Mouse (Mus musculus): ENCODE measurements around the gene Ogdh. TPM values are rescaled to one million over a fixed set of nuclear protein-coding genes. Genes with fewer than 3 reads are reported as not detected.
A peak's percentile ranks its signal among the peaks of the same experiment; 100 is the strongest.
"Not testable (repeated sequence)": the region's sequence is repeated elsewhere in the genome, so short reads cannot be mapped to it uniquely, and the experiment has no call there.

Gene Ogdh
- total and polyA plus RNA-seq, 3 experiments, result 49.5 to 108 (median 65.5) TPM

DNA sequence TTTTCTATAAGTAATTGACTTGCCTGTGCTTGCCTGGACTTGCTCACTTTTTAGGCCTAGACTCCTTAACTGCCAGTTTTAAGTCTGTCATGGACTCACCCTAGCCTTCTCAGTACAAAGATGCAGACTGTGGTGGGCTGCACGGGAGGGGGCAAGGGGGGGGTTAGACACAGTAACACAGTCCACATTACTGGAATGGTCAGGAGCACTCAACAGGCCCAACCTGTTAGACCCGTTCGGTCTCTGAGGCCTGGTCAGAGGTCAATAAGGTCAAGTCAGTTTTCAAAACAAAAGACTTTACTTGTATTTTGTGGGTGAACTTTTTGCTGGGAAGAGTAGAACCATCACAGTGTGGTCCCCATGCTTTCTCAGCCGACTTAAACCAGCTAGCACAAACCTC is 75.7 kb downstream of the Ogdh start:
- no peaks in the 10 kb centered on the region for H3K36me3 ChIP-seq (replicated peaks)
- no peak for ATAC-seq (ENCODE audit: extremely low read depth, insufficient number of reproducible peaks, low FRiP score, poor library complexity, severe bottlenecking)
- DNase-seq (ENCODE audit: low spot score), result no peak

DNA sequence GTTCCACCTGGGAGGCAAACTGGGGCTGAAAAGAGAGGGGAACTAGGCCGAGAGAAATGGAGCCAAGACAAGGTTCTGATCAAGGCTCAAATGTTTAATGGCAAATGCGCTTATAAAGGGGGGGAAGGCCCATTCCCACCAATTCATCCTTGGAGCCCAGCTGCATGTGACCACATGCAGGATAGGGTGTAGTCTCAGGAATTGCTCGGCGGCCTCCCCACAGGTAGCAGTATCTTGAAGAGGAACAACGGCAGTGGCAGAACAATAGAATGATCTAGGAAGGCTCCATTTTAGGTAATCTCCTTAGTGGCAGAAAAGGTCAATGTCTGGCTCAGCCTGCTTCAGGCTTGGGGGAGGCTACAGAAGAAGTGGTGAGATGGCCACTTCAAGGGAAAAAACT is 76.6 kb downstream of the Ogdh start:
- H3K4me1 ChIP-seq (ENCODE audit: insufficient read depth, low read depth, low read length), result peaks cover 13% of the 10 kb centered on the region
- not testable (repeated sequence) for H3K36me3 ChIP-seq (replicated peaks); H3K9me3 ChIP-seq (replicated peaks); DNase-seq (ENCODE audit: low spot score); H3K4me3 ChIP-seq (ENCODE audit: low read depth, low read length); H3K27me3 ChIP-seq (ENCODE audit: insufficient read depth, low read length); ATAC-seq (ENCODE audit: extremely low read depth, insufficient number of reproducible peaks, low FRiP score, poor library complexity, severe bottlenecking)

More for the DNA sequence above, 75.7 kb downstream of the Ogdh start:
- TF ChIP-seq POLR2AphosphoS5 (IDR thresholded peaks at IDR 0.05; ENCODE audit: insufficient replicate concordance, low read depth, low read length), result no peak
- TF ChIP-seq GATA1 (IDR thresholded peaks at IDR 0.05; ENCODE audit: borderline replicate concordance, low read length), result no peak
- TF ChIP-seq CTCF (IDR thresholded peaks at IDR 0.05; ENCODE audit: low read depth, low read length), result no peak
- no peak for TF ChIP-seq TAL1 (conservative IDR thresholded peaks at IDR 0.05; ENCODE audit: low read depth, low read length)
- TF ChIP-seq GATA2 (IDR thresholded peaks at IDR 0.05; ENCODE audit: borderline replicate concordance, low read depth, low read length), result no peak
- Histone ChIP-seq H3K4me3 (ENCODE audit: low read depth, low read length) (no peak overlapping the region), H3K27me3 (ENCODE audit: insufficient read depth, low read length) (peaks cover 5% of the 10 kb centered on the region; the same call in 1 of the 2 replicates), H3K9me3 (replicated peaks) (no peaks in the 10 kb centered on the region), H3K4me1 (ENCODE audit: insufficient read depth, low read depth, low read length) (peaks cover 13% of the 10 kb centered on the region)

DNA sequence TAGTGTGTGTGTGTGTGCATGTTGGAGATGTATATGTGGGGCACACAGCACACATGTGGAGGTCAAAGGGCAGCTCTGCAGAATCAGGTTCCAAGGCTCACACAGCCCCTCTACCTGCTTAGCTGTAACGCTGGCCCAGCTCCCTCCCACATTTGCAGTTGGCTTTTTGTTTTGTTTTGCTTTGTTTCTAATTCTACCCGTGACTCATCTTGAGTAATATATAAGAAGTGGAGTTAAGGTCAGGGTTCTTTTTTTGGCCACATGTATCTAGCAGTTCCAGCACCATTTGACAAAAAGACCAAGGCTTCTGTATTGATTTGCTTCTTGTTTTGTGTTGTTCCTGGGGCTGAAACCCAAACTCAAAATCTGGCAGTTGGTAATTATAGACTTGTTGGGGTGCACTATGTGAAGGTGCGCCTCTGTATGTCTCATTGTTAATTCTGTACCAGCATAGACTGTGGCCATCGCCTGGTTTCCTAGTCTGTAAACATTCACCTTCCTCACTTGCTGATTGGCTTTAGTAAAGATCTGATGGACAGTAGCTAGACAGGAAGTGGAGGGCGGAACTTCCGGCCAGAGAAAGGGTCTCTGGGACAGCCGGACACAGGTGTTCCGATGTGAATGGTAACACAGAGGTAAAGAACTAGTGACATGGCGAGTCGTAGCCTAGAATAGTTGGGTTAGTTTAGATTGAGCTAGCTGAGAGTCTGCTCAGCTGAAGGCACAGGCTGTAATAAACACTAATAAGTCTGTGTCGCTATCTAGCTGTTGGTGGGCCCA is 80.1 kb downstream of the Ogdh start:
- H3K4me3 ChIP-seq (ENCODE audit: low read depth, low read length), result no peak overlapping the region
- H3K4me1 ChIP-seq (ENCODE audit: insufficient read depth, low read depth, low read length), result peaks cover 7% of the 10 kb centered on the region
- TF ChIP-seq TAL1 (conservative IDR thresholded peaks at IDR 0.05; ENCODE audit: low read depth, low read length) (no peak), CTCF (IDR thresholded peaks at IDR 0.05; ENCODE audit: low read depth, low read length) (no peak), GATA2 (IDR thresholded peaks at IDR 0.05; ENCODE audit: borderline replicate concordance, low read depth, low read length) (no peak), POLR2AphosphoS5 (IDR thresholded peaks at IDR 0.05; ENCODE audit: insufficient replicate concordance, low read depth, low read length) (no peak), GATA1 (IDR thresholded peaks at IDR 0.05; ENCODE audit: borderline replicate concordance, low read length) (no peak)
- H3K36me3 ChIP-seq (replicated peaks), result no peaks in the 10 kb centered on the region
- no peaks in the 10 kb centered on the region for H3K9me3 ChIP-seq (replicated peaks)
- DNase-seq (ENCODE audit: low spot score), result no peak
- H3K27me3 ChIP-seq (ENCODE audit: insufficient read depth, low read length), result peaks cover 6% of the 10 kb centered on the region
- ATAC-seq (ENCODE audit: extremely low read depth, insufficient number of reproducible peaks, low FRiP score, poor library complexity, severe bottlenecking), result no peak

DNA sequence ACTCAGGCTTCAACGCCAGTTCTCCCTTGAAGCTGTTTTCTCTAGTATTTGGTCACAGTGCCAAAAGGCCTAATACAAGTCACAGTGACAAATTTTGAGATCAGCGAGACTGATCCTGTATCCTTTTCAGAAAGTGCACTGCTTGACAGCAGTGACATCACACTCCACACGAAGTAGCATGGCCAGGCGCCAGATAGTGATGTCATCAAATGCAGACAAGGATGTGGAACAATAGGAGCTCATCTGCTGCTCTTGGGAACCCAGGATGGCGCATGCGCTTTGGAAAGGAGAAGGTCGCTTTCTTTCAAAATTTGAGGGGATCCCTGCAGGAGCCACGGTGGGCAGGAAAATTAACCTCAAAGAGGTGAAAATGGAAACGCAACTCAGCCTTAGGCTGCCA is 81.4 kb downstream of the Ogdh start:
- ATAC-seq (ENCODE audit: extremely low read depth, insufficient number of reproducible peaks, low FRiP score, poor library complexity, severe bottlenecking), result no peak
- TF ChIP-seq TAL1 (conservative IDR thresholded peaks at IDR 0.05; ENCODE audit: low read depth, low read length) (no peak), GATA1 (IDR thresholded peaks at IDR 0.05; ENCODE audit: borderline replicate concordance, low read length) (no peak), CTCF (IDR thresholded peaks at IDR 0.05; ENCODE audit: low read depth, low read length) (no peak), GATA2 (IDR thresholded peaks at IDR 0.05; ENCODE audit: borderline replicate concordance, low read depth, low read length) (no peak), POLR2AphosphoS5 (IDR thresholded peaks at IDR 0.05; ENCODE audit: insufficient replicate concordance, low read depth, low read length) (no peak)
- Histone ChIP-seq H3K9me3 (replicated peaks) (no peaks in the 10 kb centered on the region), H3K4me3 (ENCODE audit: low read depth, low read length) (no peak overlapping the region), H3K36me3 (replicated peaks) (no peaks in the 10 kb centered on the region), H3K4me1 (ENCODE audit: insufficient read depth, low read depth, low read length) (peaks cover 12% of the 10 kb centered on the region), H3K27me3 (ENCODE audit: insufficient read depth, low read length) (peaks cover 11% of the 10 kb centered on the region)
- DNase-seq (ENCODE audit: low spot score), result no peak

DNA sequence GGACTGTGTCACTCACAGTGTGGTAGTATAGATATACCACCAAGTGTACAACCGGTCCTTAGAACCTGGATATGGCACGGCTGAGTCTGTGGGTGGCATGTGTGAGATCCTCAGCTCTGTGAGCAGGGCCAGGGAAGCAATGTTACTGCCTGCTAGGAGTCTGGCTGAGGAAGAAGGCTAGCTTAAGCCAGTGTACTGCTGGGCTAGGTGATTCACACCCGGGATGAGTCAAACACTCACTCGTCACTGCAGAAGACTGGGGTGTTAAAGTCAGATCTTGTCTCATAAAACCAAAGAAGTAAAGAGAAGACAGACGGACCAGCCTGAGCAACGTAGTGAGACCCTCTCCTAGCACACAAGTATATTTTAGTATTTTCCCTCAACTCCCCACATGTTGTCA is 89.5 kb downstream of the Ogdh start:
- H3K4me1 ChIP-seq (ENCODE audit: insufficient read depth, low read depth, low read length), result peaks cover 15% of the 10 kb centered on the region
- peaks cover 13% of the 10 kb centered on the region for H3K27me3 ChIP-seq (ENCODE audit: insufficient read depth, low read length)
- no peak for ATAC-seq (ENCODE audit: extremely low read depth, insufficient number of reproducible peaks, low FRiP score, poor library complexity, severe bottlenecking)
- H3K36me3 ChIP-seq (replicated peaks), result no peaks in the 10 kb centered on the region
- H3K4me3 ChIP-seq (ENCODE audit: low read depth, low read length), result no peak overlapping the region
- DNase-seq (ENCODE audit: low spot score), result no peak
- no peaks in the 10 kb centered on the region for H3K9me3 ChIP-seq (replicated peaks)
- TF ChIP-seq TAL1 (conservative IDR thresholded peaks at IDR 0.05; ENCODE audit: low read depth, low read length) (no peak), GATA2 (IDR thresholded peaks at IDR 0.05; ENCODE audit: borderline replicate concordance, low read depth, low read length) (no peak), CTCF (IDR thresholded peaks at IDR 0.05; ENCODE audit: low read depth, low read length) (no peak), POLR2AphosphoS5 (IDR thresholded peaks at IDR 0.05; ENCODE audit: insufficient replicate concordance, low read depth, low read length) (no peak), GATA1 (IDR thresholded peaks at IDR 0.05; ENCODE audit: borderline replicate concordance, low read length) (no peak)

DNA sequence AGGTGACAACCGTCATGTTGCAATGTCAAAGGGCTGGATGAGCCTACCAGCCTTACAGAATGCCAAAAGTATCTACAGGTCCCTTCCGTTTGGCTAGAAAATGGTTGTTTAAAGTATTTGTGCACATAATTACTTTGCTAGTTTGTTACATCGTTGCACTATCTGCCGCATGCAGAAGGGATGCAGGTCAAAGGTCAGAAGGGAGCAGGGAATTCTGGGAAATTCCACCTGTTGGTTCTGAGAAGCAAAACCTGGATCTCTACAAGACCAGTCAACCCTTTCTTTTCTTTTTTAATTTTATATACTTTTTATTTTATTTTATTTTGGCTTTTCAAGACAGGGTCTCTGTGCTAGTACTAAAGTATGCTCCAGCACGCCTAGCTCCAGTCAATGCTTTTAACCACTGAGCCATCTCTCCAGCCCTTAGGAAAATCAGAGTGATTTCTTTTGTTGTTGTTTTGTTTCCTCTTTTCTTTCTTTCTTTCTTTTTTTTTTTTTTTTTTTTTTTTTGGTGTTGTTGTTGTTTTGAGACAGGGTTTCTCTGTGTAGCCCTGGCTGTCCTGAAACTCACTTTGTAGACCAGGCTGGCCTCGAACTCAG is 96.8 kb downstream of the Ogdh start:
- DNase-seq (ENCODE audit: low spot score) (no peak), ATAC-seq (ENCODE audit: extremely low read depth, insufficient number of reproducible peaks, low FRiP score, poor library complexity, severe bottlenecking) (no peak)
- TF ChIP-seq TAL1 (conservative IDR thresholded peaks at IDR 0.05; ENCODE audit: low read depth, low read length) (no peak), CTCF (IDR thresholded peaks at IDR 0.05; ENCODE audit: low read depth, low read length) (no peak), GATA2 (IDR thresholded peaks at IDR 0.05; ENCODE audit: borderline replicate concordance, low read depth, low read length) (no peak), GATA1 (IDR thresholded peaks at IDR 0.05; ENCODE audit: borderline replicate concordance, low read length) (no peak), POLR2AphosphoS5 (IDR thresholded peaks at IDR 0.05; ENCODE audit: insufficient replicate concordance, low read depth, low read length) (no peak)
- Histone ChIP-seq H3K27me3 (ENCODE audit: insufficient read depth, low read length) (no peaks in the 10 kb centered on the region), H3K36me3 (replicated peaks) (peaks cover 27% of the 10 kb centered on the region), H3K4me1 (ENCODE audit: insufficient read depth, low read depth, low read length) (peaks cover 37% of the 10 kb centered on the region), H3K4me3 (ENCODE audit: low read depth, low read length) (peak overlapping the region; percentile 94; the same call in 1 of the 2 replicates), H3K9me3 (replicated peaks) (no peaks in the 10 kb centered on the region)
